Mouse (Mus musculus): Measurements from ENCODE around the gene Bmyc.
"Not testable (repeated sequence)": the region's sequence is repeated elsewhere in the genome, so short reads cannot be mapped to it uniquely, and the experiment has no call there.

Gene Bmyc

GRCm38 (mm10) chr2:25706643-25707481, at the start of gene Bmyc:
Bmyc (plus strand) TSS chr2:25706739.
- peak; percentile 74 for DNase-seq (ENCODE audit: low read depth, low spot score)

- DNase-seq (ENCODE audit: low read depth, low spot score) = no peak
These were observed 49.3 kb upstream of the Bmyc start for GRCm38 (mm10) chr2:25657246-25657645.

- DNase-seq (ENCODE audit: low read depth, low spot score) = no peak
These were observed 48.9 kb upstream of the Bmyc start, which contains the start of gene Lcn5 for GRCm38 (mm10) chr2:25657652-25658051. Lcn5 (plus strand) TSS chr2:25657952.

- no peak for DNase-seq (ENCODE audit: low read depth, low spot score)
These were observed 46.3 kb upstream of the Bmyc start for GRCm38 (mm10) chr2:25660279-25660678.

GRCm38 (mm10) chr2:25661245-25661970, 45.1 kb upstream of the Bmyc start:
- no peak for DNase-seq (ENCODE audit: low read depth, low spot score)

- peak; percentile 22 for DNase-seq (ENCODE audit: low read depth, low spot score)
These were observed 43.0 kb upstream of the Bmyc start for GRCm38 (mm10) chr2:25663511-25663910.

GRCm38 (mm10) chr2:25664125-25664524, 42.4 kb upstream of the Bmyc start:
- no peak for DNase-seq (ENCODE audit: low read depth, low spot score)

GRCm38 (mm10) chr2:25666516-25666915, 40.0 kb upstream of the Bmyc start:
- DNase-seq (ENCODE audit: low read depth, low spot score) = no peak

- DNase-seq (ENCODE audit: low read depth, low spot score) = no peak
These were observed 30.1 kb upstream of the Bmyc start, which contains the start of gene Lcn6 for GRCm38 (mm10) chr2:25676486-25676885. Lcn6 (plus strand) TSS chr2:25676786.

- no peak for DNase-seq (ENCODE audit: low read depth, low spot score)
These were observed 27.0 kb upstream of the Bmyc start for GRCm38 (mm10) chr2:25679559-25679958.

- no peak for DNase-seq (ENCODE audit: low read depth, low spot score)
These were observed 24.1 kb upstream of the Bmyc start, which contains the start of gene Lcn10 for GRCm38 (mm10) chr2:25682426-25682825. Lcn10 (plus strand) TSS chr2:25682726.

- DNase-seq (ENCODE audit: low read depth, low spot score) = no peak
These were observed 19.6 kb upstream of the Bmyc start for GRCm38 (mm10) chr2:25686941-25687340.

GRCm38 (mm10) chr2:25694605-25695004, 11.9 kb upstream of the Bmyc start:
- peak; percentile 45 for DNase-seq (ENCODE audit: low read depth, low spot score)

- no peak for DNase-seq (ENCODE audit: low read depth, low spot score)
These were observed 9.6 kb upstream of the Bmyc start for GRCm38 (mm10) chr2:25696951-25697350.

GRCm38 (mm10) chr2:25698696-25699095, 7.8 kb upstream of the Bmyc start:
- DNase-seq (ENCODE audit: low read depth, low spot score) = no peak

GRCm38 (mm10) chr2:25699743-25700142, 6.8 kb upstream of the Bmyc start, which contains the start of gene Obp2a:
Obp2a (plus strand) TSS chr2:25700043.
- not testable (repeated sequence) for DNase-seq (ENCODE audit: low read depth, low spot score)

GRCm38 (mm10) chr2:25701001-25701400, 5.5 kb upstream of the Bmyc start:
- DNase-seq (ENCODE audit: low read depth, low spot score) = no peak

GRCm38 (mm10) chr2:25703706-25704105, 2.8 kb upstream of the Bmyc start:
- no peak for DNase-seq (ENCODE audit: low read depth, low spot score)

- DNase-seq (ENCODE audit: low read depth, low spot score) = no peak
These were observed 1.6 kb downstream of the Bmyc start for GRCm38 (mm10) chr2:25708121-25708520.

GRCm38 (mm10) chr2:25709056-25709455, 2.5 kb downstream of the Bmyc start:
- DNase-seq (ENCODE audit: low read depth, low spot score) = not testable (repeated sequence)

- DNase-seq (ENCODE audit: low read depth, low spot score) = not testable (repeated sequence)
These were observed 3.3 kb downstream of the Bmyc start for GRCm38 (mm10) chr2:25709791-25710190.

GRCm38 (mm10) chr2:25711641-25712040, 5.1 kb downstream of the Bmyc start:
- DNase-seq (ENCODE audit: low read depth, low spot score) = not testable (repeated sequence)

Data from embryo, embryonic 11.5 days (tissue).